Mouse (Mus musculus) neural tube, embryonic 12.5 days (tissue): ENCODE results near the gene Kmt2d. TPM values are rescaled to one million over a fixed set of nuclear protein-coding genes. Genes with fewer than 3 reads are reported as not detected.

ENCODE experiments used
- ATAC-seq: fragments of 200-750 bp; cut with Nextera tagmentation; 2 replicates; pipeline ENCODE4 v1.8.0; 2017; ENCODE audit warnings: low read depth, mild to moderate bottlenecking, moderate TSS enrichment, moderate library complexity; ENCODE audit not compliant: low FRiP score
- H3K27ac ChIP-seq: fragments of 300-500 bp; sonication (generic); 2 replicates; pipeline ENCODE4 v1.5.1; 2016
- H3K27me3 ChIP-seq: fragments of 300-500 bp; sonication (generic); replicated peaks from 2 replicates; pipeline ENCODE4 v1.6.1; 2016; ENCODE audit warnings: mild to moderate bottlenecking
- H3K36me3 ChIP-seq: fragments of 300-500 bp; sonication (generic); 2 replicates; pipeline ENCODE4 v1.6.1; 2016; ENCODE audit warnings: mild to moderate bottlenecking
- H3K4me1 ChIP-seq: fragments of 300-500 bp; sonication (generic); 2 replicates; pipeline ENCODE4 v1.6.1; 2016
- H3K4me2 ChIP-seq: fragments of 300-500 bp; sonication (generic); replicated peaks from 2 replicates; pipeline ENCODE4 v1.6.1; 2016; ENCODE audit warnings: mild to moderate bottlenecking
- H3K4me3 ChIP-seq: fragments of 300-500 bp; sonication (generic); 2 replicates; pipeline ENCODE4 v1.5.1; 2016
- H3K9ac ChIP-seq: fragments of 300-500 bp; sonication (generic); 2 replicates; pipeline ENCODE4 v1.6.1; 2016; ENCODE audit warnings: mild to moderate bottlenecking
- H3K9me3 ChIP-seq: fragments of 300-500 bp; sonication (generic); 2 replicates; pipeline ENCODE4 v1.6.1; 2016; ENCODE audit warnings: mild to moderate bottlenecking
- WGBS: fragments of 180-500 bp; shearing (Covaris S2); methylation state at CpG from one replicate; pipeline ENCODE4 v1.1.7; 2016; 5-methylcytosine and 5-hydroxymethylcytosine counted together
- polyA plus RNA-seq: library from polyadenylated mRNA; unstranded; fragments of >200 nt; fragmentation: Nextera tagmentation; extraction: Ambion mirVana; gene quantifications from 2 replicates; pipeline ENCODE4 v1.2.1, GENCODE M21; 2016

Kmt2d gene
- polyA plus RNA-seq, 1 experiment from 2014 or later, result 10.4 TPM

- Histone ChIP-seq H3K27me3 (no peaks in the 10 kb centered on the region), H3K9me3 (no peaks in the 10 kb centered on the region), H3K27ac (no peak overlapping the region), H3K9ac (no peak overlapping the region), H3K4me2 (no peak overlapping the region), H3K4me1 (no peaks in the 10 kb centered on the region), H3K36me3 (peaks cover 99% of the 10 kb centered on the region), H3K4me3 (no peak overlapping the region)
- 88% methylated on average over 16 of the region's 16 CpGs for WGBS
- no peak for ATAC-seq
Observed at GRCm38 (mm10) chr15:98849956-98850600, 20.9 kb downstream of the Kmt2d start.

GRCm38 (mm10) chr15:98849165-98849564 lies 21.8 kb downstream of the Kmt2d start:
- no peak for ATAC-seq

GRCm38 (mm10) chr15:98846140-98846539 lies 24.9 kb downstream of the Kmt2d start:
- WGBS, result 88% methylated on average over 8 of the region's 8 CpGs
- H3K9me3 ChIP-seq, result no peaks in the 10 kb centered on the region
- no peak overlapping the region for H3K9ac ChIP-seq
- H3K27ac ChIP-seq, result no peak overlapping the region
- H3K4me3 ChIP-seq, result no peak overlapping the region
- no peak overlapping the region for H3K4me2 ChIP-seq
- ATAC-seq, result no peak
- no peaks in the 10 kb centered on the region for H3K4me1 ChIP-seq
- H3K36me3 ChIP-seq, result peaks cover 98% of the 10 kb centered on the region
- H3K27me3 ChIP-seq, result no peaks in the 10 kb centered on the region

More at GRCm38 (mm10) chr15:98849165-98849564, 21.8 kb downstream of the Kmt2d start:
- Histone ChIP-seq H3K4me2 (no peak overlapping the region), H3K4me3 (no peak overlapping the region), H3K27me3 (no peaks in the 10 kb centered on the region), H3K4me1 (no peaks in the 10 kb centered on the region), H3K27ac (no peak overlapping the region), H3K9ac (no peak overlapping the region), H3K36me3 (peaks cover 99% of the 10 kb centered on the region), H3K9me3 (no peaks in the 10 kb centered on the region)
- 95% methylated on average over 11 of the region's 11 CpGs for WGBS

- Histone ChIP-seq H3K9ac (no peak overlapping the region), H3K27me3 (no peaks in the 10 kb centered on the region), H3K4me1 (no peaks in the 10 kb centered on the region), H3K36me3 (peaks cover 98% of the 10 kb centered on the region), H3K9me3 (no peaks in the 10 kb centered on the region), H3K4me3 (no peak overlapping the region), H3K27ac (no peak overlapping the region), H3K4me2 (no peak overlapping the region)
- ATAC-seq, result no peak
- WGBS, result 93% methylated on average over 2 of the region's 2 CpGs
Observed at GRCm38 (mm10) chr15:98845149-98845548, 25.9 kb downstream of the Kmt2d start.

- no peak overlapping the region for H3K4me3 ChIP-seq
Observed at GRCm38 (mm10) chr15:98843595-98844223, 27.3 kb downstream of the Kmt2d start.

GRCm38 (mm10) chr15:98839671-98840585 lies 31.1 kb downstream of the Kmt2d start:
- Histone ChIP-seq H3K36me3 (peaks cover 99% of the 10 kb centered on the region), H3K27ac (no peak overlapping the region), H3K4me2 (no peak overlapping the region), H3K9ac (no peak overlapping the region), H3K4me3 (no peak overlapping the region), H3K4me1 (no peaks in the 10 kb centered on the region), H3K27me3 (no peaks in the 10 kb centered on the region), H3K9me3 (no peaks in the 10 kb centered on the region)
- no peak for ATAC-seq
- WGBS, result 94% methylated on average over 30 of the region's 30 CpGs

More at GRCm38 (mm10) chr15:98843595-98844223, 27.3 kb downstream of the Kmt2d start:
- Histone ChIP-seq H3K9ac (no peak overlapping the region), H3K4me1 (no peaks in the 10 kb centered on the region), H3K4me2 (no peak overlapping the region), H3K36me3 (peaks cover 98% of the 10 kb centered on the region), H3K9me3 (no peaks in the 10 kb centered on the region), H3K27ac (no peak overlapping the region), H3K27me3 (no peaks in the 10 kb centered on the region)
- ATAC-seq, result no peak
- 88% methylated on average over 11 of the region's 11 CpGs for WGBS

- Histone ChIP-seq H3K27me3 (no peaks in the 10 kb centered on the region), H3K4me3 (no peak overlapping the region), H3K9ac (no peak overlapping the region), H3K4me1 (no peaks in the 10 kb centered on the region), H3K27ac (no peak overlapping the region), H3K36me3 (peaks cover 99% of the 10 kb centered on the region), H3K9me3 (no peaks in the 10 kb centered on the region), H3K4me2 (no peak overlapping the region)
- no peak for ATAC-seq
- WGBS, result 93% methylated on average over 14 of the region's 14 CpGs
Observed at GRCm38 (mm10) chr15:98839161-98839560, 31.8 kb downstream of the Kmt2d start.

- H3K9me3 ChIP-seq, result no peaks in the 10 kb centered on the region
- no peak overlapping the region for H3K4me3 ChIP-seq
- no peak overlapping the region for H3K4me2 ChIP-seq
- H3K36me3 ChIP-seq, result peaks cover 96% of the 10 kb centered on the region
- H3K27ac ChIP-seq, result no peak overlapping the region
- no peaks in the 10 kb centered on the region for H3K27me3 ChIP-seq
- no peak for ATAC-seq
- H3K4me1 ChIP-seq, result no peaks in the 10 kb centered on the region
- WGBS, result 78% methylated on average over 4 of the region's 4 CpGs
- H3K9ac ChIP-seq, result no peak overlapping the region
Observed at GRCm38 (mm10) chr15:98837743-98838103, 33.3 kb downstream of the Kmt2d start.

GRCm38 (mm10) chr15:98837006-98837742 lies 33.8 kb downstream of the Kmt2d start:
- Histone ChIP-seq H3K27me3 (no peaks in the 10 kb centered on the region), H3K4me2 (no peak overlapping the region), H3K9me3 (no peaks in the 10 kb centered on the region), H3K9ac (no peak overlapping the region), H3K27ac (no peak overlapping the region), H3K4me3 (no peak overlapping the region), H3K4me1 (no peaks in the 10 kb centered on the region), H3K36me3 (peaks cover 92% of the 10 kb centered on the region)
- 95% methylated on average over 21 of the region's 21 CpGs for WGBS
- no peak for ATAC-seq

GRCm38 (mm10) chr15:98835291-98835690 lies 35.7 kb downstream of the Kmt2d start:
- Histone ChIP-seq H3K4me2 (no peak overlapping the region), H3K4me1 (no peaks in the 10 kb centered on the region), H3K9me3 (no peaks in the 10 kb centered on the region), H3K36me3 (peaks cover 73% of the 10 kb centered on the region), H3K9ac (no peak overlapping the region), H3K27ac (no peak overlapping the region), H3K4me3 (no peak overlapping the region), H3K27me3 (no peaks in the 10 kb centered on the region)
- ATAC-seq, result no peak
- WGBS, result 96% methylated on average over 14 of the region's 14 CpGs

GRCm38 (mm10) chr15:98834059-98834458 lies 36.9 kb downstream of the Kmt2d start:
- Histone ChIP-seq H3K27ac (no peak overlapping the region), H3K4me2 (no peak overlapping the region; the same call in 1 of the 2 replicates), H3K4me3 (no peak overlapping the region), H3K9ac (no peak overlapping the region), H3K36me3 (peaks cover 61% of the 10 kb centered on the region), H3K27me3 (no peaks in the 10 kb centered on the region), H3K4me1 (peaks cover 9% of the 10 kb centered on the region; the same call in 1 of the 2 replicates), H3K9me3 (no peaks in the 10 kb centered on the region)
- ATAC-seq, result no peak
- WGBS, result 81% methylated on average over 13 of the region's 13 CpGs

GRCm38 (mm10) chr15:98833281-98833680 lies 37.7 kb downstream of the Kmt2d start:
- Histone ChIP-seq H3K4me2 (no peak overlapping the region), H3K27ac (no peak overlapping the region), H3K36me3 (peaks cover 53% of the 10 kb centered on the region), H3K9me3 (no peaks in the 10 kb centered on the region), H3K4me3 (no peak overlapping the region), H3K4me1 (peaks cover 10% of the 10 kb centered on the region; the same call in 1 of the 2 replicates), H3K9ac (no peak overlapping the region), H3K27me3 (no peaks in the 10 kb centered on the region)
- 90% methylated on average over 11 of the region's 11 CpGs for WGBS
- ATAC-seq, result no peak
